ENCODE assay signal across 9 mouse cellular contexts in genomic region chr11:115902831-115903230, GRCm38 (mm10). TPM values are rescaled to one million over a fixed set of nuclear protein-coding genes. Genes with fewer than 3 reads are reported as not detected.
DNase-seq lines count a peak whose midpoint lies in the region; ATAC-seq and TF ChIP-seq lines count a peak whose summit lies in the region.
"Had no signal": no experiment of that assay in that cellular context is flagged by ENCODE, and none has a peak within 500 bp of the region (broad histone marks: within the 10 kb centered on the region; RNA-seq: fewer than 3 reads in every experiment).

No protein-coding gene starts in this region.

- no peak overlapping the region for H3K4me2 ChIP-seq in limb, embryonic 14.5 days (replicated peaks; ENCODE audit: low read depth, low read length, severe bottlenecking)

- H3K27me3 ChIP-seq in limb, embryonic 14.5 days (ENCODE audit: control insufficient read depth, insufficient read depth, low read length), result no peaks in the 10 kb centered on the region

- H3K4me1 ChIP-seq in limb, embryonic 14.5 days (ENCODE audit: control insufficient read depth, insufficient read depth, low read length), result peaks cover 12% of the 10 kb centered on the region; the same call in 1 of the 2 replicates

- WGBS in limb, embryonic 14.5 days, result 73% methylated on average over 1 of the region's 1 CpGs

- H3K27ac ChIP-seq in limb, embryonic 14.5 days (replicated peaks; ENCODE audit: low read depth, low read length), result 0 out of 2 replicates have a peak overlapping the region, but pooled peaks have one; percentile 38

- TF ChIP-seq POLR2A in limb, embryonic 14.5 days (IDR thresholded peaks at IDR 0.05; ENCODE audit: borderline replicate concordance, extremely low read depth, insufficient read depth, insufficient read length), result no peak

- peaks cover 3% of the 10 kb centered on the region; the same call in 1 of the 2 replicates for H3K36me3 ChIP-seq in limb, embryonic 14.5 days (ENCODE audit: control insufficient read depth, insufficient read depth, low read length)

- H3K4me3 ChIP-seq in limb, embryonic 14.5 days (replicated peaks; ENCODE audit: low read length), result no peak overlapping the region

- no peak overlapping the region for H3K9ac ChIP-seq in limb, embryonic 14.5 days (ENCODE audit: low read depth, low read length, severe bottlenecking)

- H3K9me3 ChIP-seq in limb, embryonic 14.5 days (ENCODE audit: control insufficient read depth, low read length), result no peaks in the 10 kb centered on the region

- no peak for ATAC-seq in limb, embryonic 14.5 days (ENCODE audit: low FRiP score, low read depth)
- ATAC-seq in neutrophil, adult 5-6 weeks (ENCODE audit: extremely low read depth, insufficient number of reproducible peaks, low FRiP score, poor library complexity, severe bottlenecking), result peak; percentile 35; the same call in 1 of the 2 replicates
- ATAC-seq in inflammation-experienced regulatory T-cells, adult 6 months, result no peak

- DNase-seq in right cerebral cortex, postnatal 14 days, result peak; percentile 56
- no peak for DNase-seq in right cerebral cortex, adult 2 months (ENCODE audit: low spot score in 2 of 2)
- DNase-seq in heart, adult 18-20 months, result peak; percentile 71 to 75
- DNase-seq in limb, embryonic 14.5 days (ENCODE audit: low spot score), result no peak
- DNase-seq in cerebellum, adult 8-10 months, result no peak
- no peak for DNase-seq in thymus, postnatal 36 days

RNA-seq across cellular contexts. Expression of gene Smim5, which starts 3.1 kb away (rescaled TPM):
- 1 to 10 TPM; 8.2 to 8.8 TPM for total RNA-seq in heart, adult 18-20 months (2021)
- 9.8 and 10.5 TPM in 2 replicates for polyA plus RNA-seq in limb, embryonic 14.5 days (2012; rRNA removed)
- 16.0 and 17.5 TPM in 2 replicates for polyA plus RNA-seq in limb, embryonic 14.5 days (2014; fragmentation: Nextera tagmentation; extraction: Ambion mirVana)
- 1.2 and 2.6 TPM in 2 replicates for total RNA-seq in neutrophil, adult 5-6 weeks (2017)
- polyA plus RNA-seq in inflammation-experienced regulatory T-cells, adult 6 months (2017; shearing (Covaris generic)), result 1 to 10 TPM in 2 of 3 experiments, under 1 TPM in 1; 0.40 to 1.4 (median 1.1) TPM

RNA-seq across cellular contexts. Expression of gene Smim6, which starts 9.0 kb away (rescaled TPM):
- not detected for total RNA-seq in heart, adult 18-20 months (2021)
- 0.52 and 0.77 TPM in 2 replicates for polyA plus RNA-seq in limb, embryonic 14.5 days (2012; rRNA removed)
- polyA plus RNA-seq in limb, embryonic 14.5 days (2014; fragmentation: Nextera tagmentation; extraction: Ambion mirVana), result 0.83 and 0.89 TPM in 2 replicates
- total RNA-seq in neutrophil, adult 5-6 weeks (2017), result not detected in 2 replicates
- 1 to 10 TPM; 2.7 to 5.1 (median 4.3) TPM for polyA plus RNA-seq in inflammation-experienced regulatory T-cells, adult 6 months (2017; shearing (Covaris generic))
- total RNA-seq: adrenal gland, postnatal 36 days had no signal

RNA-seq across cellular contexts. Expression of gene Sap30bp, which starts 30.3 kb away (rescaled TPM):
- 10 to 100 TPM; 19.0 to 19.9 TPM for total RNA-seq in heart, adult 18-20 months (2021)
- 35.6 and 52.6 TPM in 2 replicates for polyA plus RNA-seq in limb, embryonic 14.5 days (2012; rRNA removed)
- 36.6 and 36.9 TPM in 2 replicates for polyA plus RNA-seq in limb, embryonic 14.5 days (2014; fragmentation: Nextera tagmentation; extraction: Ambion mirVana)
- 125 and 148 TPM in 2 replicates for total RNA-seq in neutrophil, adult 5-6 weeks (2017)
- 10 to 100 TPM; 35.6 to 55.2 (median 39.2) TPM for polyA plus RNA-seq in inflammation-experienced regulatory T-cells, adult 6 months (2017; shearing (Covaris generic))

RNA-seq across cellular contexts. Expression of gene Recql5, which starts 30.4 kb away (rescaled TPM):
- 1 to 10 TPM; 7.5 to 7.8 TPM for total RNA-seq in heart, adult 18-20 months (2021)
- 27.9 and 28.0 TPM in 2 replicates for polyA plus RNA-seq in limb, embryonic 14.5 days (2012; rRNA removed)
- 16.1 and 18.3 TPM in 2 replicates for polyA plus RNA-seq in limb, embryonic 14.5 days (2014; fragmentation: Nextera tagmentation; extraction: Ambion mirVana)
- total RNA-seq in neutrophil, adult 5-6 weeks (2017), result 44.4 and 54.2 TPM in 2 replicates
- 10 to 100 TPM; 18.2 to 30.3 (median 23.7) TPM for polyA plus RNA-seq in inflammation-experienced regulatory T-cells, adult 6 months (2017; shearing (Covaris generic))

RNA-seq across cellular contexts. Expression of gene Myo15b, which starts 44.6 kb away (rescaled TPM):
- total RNA-seq in heart, adult 18-20 months (2021), result not detected
- 0.55 and 1.3 TPM in 2 replicates for polyA plus RNA-seq in limb, embryonic 14.5 days (2012; rRNA removed)
- 0.54 and 0.56 TPM in 2 replicates for polyA plus RNA-seq in limb, embryonic 14.5 days (2014; fragmentation: Nextera tagmentation; extraction: Ambion mirVana)
- total RNA-seq in neutrophil, adult 5-6 weeks (2017), result under 0.01 TPM in 1 of 2 replicates, not detected in the other
- polyA plus RNA-seq in inflammation-experienced regulatory T-cells, adult 6 months (2017; shearing (Covaris generic)), result not detected

Comparison
In these comparisons a context has a peak if more than half of its experiments do, and no peak if none do; other contexts are left out.
1. DNase-seq: peak in right cerebral cortex, postnatal 14 days (single experiment) and heart, adult 18-20 months (2 of 2); none in right cerebral cortex, adult 2 months (0 of 2), limb, embryonic 14.5 days (single experiment), cerebellum, adult 8-10 months (single experiment) and thymus, postnatal 36 days (0 of 2).